24 mouse cellular contexts compared by ENCODE assay signal in genomic region chr2:135071349-135071748, GRCm38 (mm10).
DNase-seq lines count a peak whose midpoint lies in the region; ATAC-seq and TF ChIP-seq lines count a peak whose summit lies in the region.
"Had no signal": no experiment of that assay in that cellular context is flagged by ENCODE, and none has a peak within 500 bp of the region (broad histone marks: within the 10 kb centered on the region; RNA-seq: fewer than 3 reads in every experiment).

No protein-coding gene starts in this region.

- WGBS in hindbrain, embryonic 13.5 days, result 74% methylated on average over 4 of the region's 4 CpGs
- WGBS in hindbrain, embryonic 11.5 days, result 81% methylated on average over 4 of the region's 4 CpGs
- 30% methylated on average over 4 of the region's 4 CpGs for WGBS in forebrain, embryonic 15.5 days

- H3K27ac ChIP-seq in hindbrain, embryonic 13.5 days, result no peak overlapping the region
- H3K27ac ChIP-seq in hindbrain, embryonic 11.5 days (ENCODE audit: low read depth, low read length), result no peak overlapping the region
- no peak overlapping the region for H3K27ac ChIP-seq in forebrain, embryonic 15.5 days (replicated peaks)
- H3K27ac ChIP-seq: hindbrain, embryonic 10.5 days; limb, embryonic 15.5 days; liver, embryonic 15.5 days; lung, embryonic 15.5 days; neural tube, embryonic 12.5 days had no signal

- H3K4me2 ChIP-seq in hindbrain, embryonic 13.5 days, result no peak overlapping the region
- H3K4me2 ChIP-seq in hindbrain, embryonic 11.5 days (replicated peaks; ENCODE audit: low read depth, low read length), result no peak overlapping the region
- H3K4me2 ChIP-seq in forebrain, embryonic 15.5 days (replicated peaks), result no peak overlapping the region
- H3K4me2 ChIP-seq: heart, embryonic 11.5 days; limb, embryonic 15.5 days; liver, embryonic 15.5 days; lung, embryonic 15.5 days; neural tube, embryonic 12.5 days had no signal

- no peak for TF ChIP-seq POLR2A in brain, embryonic 14.5 days (IDR thresholded peaks at IDR 0.05; ENCODE audit: borderline replicate concordance, extremely low read depth, insufficient read depth, insufficient read length, poor library complexity, severe bottlenecking)

- no peak overlapping the region for H3K4me3 ChIP-seq in hindbrain, embryonic 13.5 days
- no peak overlapping the region for H3K4me3 ChIP-seq in hindbrain, embryonic 11.5 days (ENCODE audit: low read depth, low read length)
- H3K4me3 ChIP-seq in forebrain, embryonic 15.5 days, result no peak overlapping the region
- H3K4me3 ChIP-seq: hindbrain, embryonic 10.5 days; limb, embryonic 15.5 days; liver, embryonic 15.5 days; lung, embryonic 15.5 days; neural tube, embryonic 12.5 days had no signal

- no peak for TF ChIP-seq CTCF in brain, embryonic 14.5 days (IDR thresholded peaks at IDR 0.05; ENCODE audit: borderline replicate concordance, extremely low read depth, insufficient read depth, insufficient read length)

- no peaks in the 10 kb centered on the region for H3K36me3 ChIP-seq in hindbrain, embryonic 13.5 days
- no peaks in the 10 kb centered on the region for H3K36me3 ChIP-seq in hindbrain, embryonic 11.5 days (ENCODE audit: control insufficient read depth, insufficient read depth, low read length)
- H3K36me3 ChIP-seq in forebrain, embryonic 15.5 days, result no peaks in the 10 kb centered on the region
- H3K36me3 ChIP-seq: hindbrain, embryonic 10.5 days; limb, embryonic 15.5 days; liver, embryonic 15.5 days; lung, embryonic 15.5 days; neural tube, embryonic 12.5 days had no signal

- 0 out of 2 replicates have a peak, but pooled peaks have one; percentile 24 for ATAC-seq in hindbrain, embryonic 13.5 days (ENCODE audit: low FRiP score)
- no peak for ATAC-seq in hindbrain, embryonic 11.5 days (ENCODE audit: low FRiP score)
- 0 out of 2 replicates have a peak, but pooled peaks have one; percentile 57 for ATAC-seq in forebrain, embryonic 15.5 days (replicated peaks)
- ATAC-seq: activated CD4-positive, CD25-positive, alpha-beta regulatory T cell, adult 4 months; inflammation-experienced regulatory T-cells, adult 6 months had no signal

- H3K4me1 ChIP-seq in hindbrain, embryonic 13.5 days (replicated peaks), result no peaks in the 10 kb centered on the region
- no peaks in the 10 kb centered on the region for H3K4me1 ChIP-seq in hindbrain, embryonic 11.5 days (replicated peaks; ENCODE audit: control insufficient read depth, insufficient read depth, low read length)
- no peaks in the 10 kb centered on the region; the same call in 1 of the 2 replicates for H3K4me1 ChIP-seq in forebrain, embryonic 15.5 days
- H3K4me1 ChIP-seq: hindbrain, embryonic 10.5 days; limb, embryonic 15.5 days; liver, embryonic 15.5 days; lung, embryonic 15.5 days; neural tube, embryonic 12.5 days had no signal

- H3K9ac ChIP-seq in hindbrain, embryonic 13.5 days, result no peak overlapping the region
- H3K9ac ChIP-seq in hindbrain, embryonic 11.5 days (ENCODE audit: low read depth, low read length), result no peak overlapping the region
- no peak overlapping the region for H3K9ac ChIP-seq in forebrain, embryonic 15.5 days (replicated peaks)
- H3K9ac ChIP-seq: limb, embryonic 15.5 days; liver, embryonic 15.5 days; lung, embryonic 15.5 days; neural tube, embryonic 12.5 days had no signal

- H3K9me3 ChIP-seq in hindbrain, embryonic 13.5 days, result no peaks in the 10 kb centered on the region
- no peaks in the 10 kb centered on the region for H3K9me3 ChIP-seq in hindbrain, embryonic 11.5 days (ENCODE audit: control insufficient read depth, low read length)
- H3K9me3 ChIP-seq in forebrain, embryonic 15.5 days, result no peaks in the 10 kb centered on the region
- H3K9me3 ChIP-seq: hindbrain, embryonic 10.5 days; limb, embryonic 15.5 days; liver, embryonic 15.5 days; lung, embryonic 15.5 days; neural tube, embryonic 12.5 days had no signal

- no peak for DNase-seq in hindbrain, embryonic 11.5 days (ENCODE audit: low spot score)
- peak; percentile 73 for DNase-seq in brain, embryonic 14.5 days (ENCODE audit: low read depth)
- peak; percentile 48 for DNase-seq in retina, postnatal 1 day
- no peak for DNase-seq in gastrocnemius, postnatal 14 days
- DNase-seq in kidney, adult 9 months, result no peak
- DNase-seq: adrenal gland, postnatal 10 days; cerebellum, adult 9-11 months; kidney, adult 2 months; kidney, postnatal 10 days; left cerebral cortex, postnatal 4 days; lung, postnatal 4 days; right cerebral cortex, adult 18-20 months; right cerebral cortex, postnatal 4 days; thymus, postnatal 14 days had no signal

- intact Hi-C loops in gastrocnemius, postnatal 14 days (cut with DNase I; ENCODE audit: low total_unique reads), result no loop called here

- H3K27me3 ChIP-seq in hindbrain, embryonic 13.5 days, result no peaks in the 10 kb centered on the region
- H3K27me3 ChIP-seq in hindbrain, embryonic 11.5 days (ENCODE audit: control insufficient read depth, insufficient read depth, low read length), result no peaks in the 10 kb centered on the region
- no peaks in the 10 kb centered on the region for H3K27me3 ChIP-seq in forebrain, embryonic 15.5 days
- H3K27me3 ChIP-seq: limb, embryonic 15.5 days; liver, embryonic 15.5 days; lung, embryonic 15.5 days; neural tube, embryonic 12.5 days had no signal

Comparison
In these comparisons a context has a peak if more than half of its experiments do, and no peak if none do; other contexts are left out.
1. DNase-seq: peak in brain, embryonic 14.5 days (single experiment) and retina, postnatal 1 day (single experiment); none in hindbrain, embryonic 11.5 days (single experiment), gastrocnemius, postnatal 14 days (single experiment) and kidney, adult 9 months (single experiment).